Mouse (Mus musculus) stomach, embryonic 15.5 days (tissue): ENCODE data around the gene Abcb1b. TPM values are rescaled to one million over a fixed set of nuclear protein-coding genes. Genes with fewer than 3 reads are reported as not detected.
A peak's percentile ranks its signal among the peaks of the same experiment; 100 is the strongest.
"Not testable (repeated sequence)": the region's sequence is repeated elsewhere in the genome, so short reads cannot be mapped to it uniquely, and the experiment has no call there.

Experiments used
- ATAC-seq: fragments of 200-750 bp; cut with Nextera tagmentation; 2 replicates; pipeline ENCODE4 v1.8.0; 2017; ENCODE audit warnings: low read depth, moderate number of reproducible peaks, moderate TSS enrichment; ENCODE audit not compliant: insufficient read depth, low FRiP score
- H3K27ac ChIP-seq: fragments of 300-500 bp; sonication (generic); 2 replicates; pipeline ENCODE4 v1.5.1; 2015; ENCODE audit warnings: mild to moderate bottlenecking, inconsistent platforms
- H3K27me3 ChIP-seq: fragments of 300-500 bp; sonication (generic); replicated peaks from 2 replicates; pipeline ENCODE4 v1.6.1; 2015; ENCODE audit warnings: inconsistent platforms
- H3K36me3 ChIP-seq: fragments of 300-500 bp; sonication (generic); 2 replicates; pipeline ENCODE4 v1.6.1; 2015; ENCODE audit warnings: inconsistent platforms
- H3K4me1 ChIP-seq: fragments of 300-500 bp; sonication (generic); 2 replicates; pipeline ENCODE4 v1.6.1; 2015; ENCODE audit warnings: inconsistent platforms
- H3K4me2 ChIP-seq: fragments of 300-500 bp; sonication (generic); 2 replicates; pipeline ENCODE4 v1.6.1; 2015; ENCODE audit warnings: mild to moderate bottlenecking, inconsistent platforms
- H3K4me3 ChIP-seq: fragments of 300-500 bp; sonication (generic); replicated peaks from 2 replicates; pipeline ENCODE4 v1.5.1; 2015; ENCODE audit warnings: inconsistent platforms
- H3K9ac ChIP-seq: fragments of 300-500 bp; sonication (generic); 2 replicates; pipeline ENCODE4 v1.6.1; 2015; ENCODE audit warnings: inconsistent platforms
- H3K9me3 ChIP-seq: fragments of 300-500 bp; sonication (generic); 2 replicates; pipeline ENCODE4 v1.6.1; 2016; ENCODE audit warnings: inconsistent platforms
- WGBS: fragments of 180-500 bp; shearing (Covaris S2); methylation state at CpG from one replicate; pipeline ENCODE4 v1.1.7; 2015; 5-methylcytosine and 5-hydroxymethylcytosine counted together
- polyA plus RNA-seq: library from polyadenylated mRNA; unstranded; fragments of >200 nt; fragmentation: Nextera tagmentation; extraction: Ambion mirVana; gene quantifications from 2 replicates; pipeline ENCODE4 v1.2.1, GENCODE M21; 2015

Gene Abcb1b
- 2.5 and 2.9 TPM in 2 replicates for polyA plus RNA-seq

DNA sequence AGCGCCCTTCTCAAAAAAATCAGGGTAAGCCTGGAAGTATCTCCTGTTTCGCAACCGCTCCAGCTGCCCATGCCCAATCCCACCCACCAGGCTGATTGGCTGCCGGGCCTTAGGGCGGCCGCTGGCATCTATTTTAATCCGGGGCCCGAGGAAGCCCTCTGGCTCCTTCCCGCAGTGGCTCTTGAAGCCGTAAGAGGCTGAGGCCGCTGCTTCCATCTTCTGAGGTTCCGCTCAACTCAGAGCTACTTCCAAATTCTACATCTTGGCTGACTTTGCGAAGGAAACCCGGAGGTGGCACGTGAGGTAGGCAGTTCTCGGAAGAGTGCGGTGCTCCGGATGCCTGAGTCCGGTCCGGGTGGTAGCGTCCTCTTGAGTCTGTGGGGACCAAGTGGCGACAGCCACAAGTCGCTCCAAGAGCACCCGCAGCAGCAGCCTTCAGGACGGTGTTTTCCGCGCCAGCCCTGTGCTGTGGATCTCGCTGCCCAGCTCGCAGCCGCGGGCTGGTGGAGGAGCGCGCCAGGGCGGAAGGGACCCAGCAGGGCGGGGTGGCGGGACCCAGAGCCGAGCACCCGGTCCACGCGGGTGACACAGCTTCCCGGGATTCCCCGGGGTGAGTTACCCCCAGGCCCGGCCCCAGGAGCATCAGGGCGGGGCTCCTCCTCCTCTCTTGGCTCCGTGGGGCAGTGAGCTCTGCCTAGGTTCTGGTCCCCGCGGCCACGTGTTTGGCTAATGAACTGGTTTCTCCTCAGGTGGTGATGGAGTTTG lies at the start of gene Abcb1b:
Abcb1b (plus strand) TSS at position 161 of the 765 bp plus-strand sequence.
- no peaks in the 10 kb centered on the region for H3K9me3 ChIP-seq
- no peak within 1 kb of the TSS for H3K9ac ChIP-seq
- H3K4me3 ChIP-seq: peak within 1 kb of the TSS; percentile 55
- H3K4me2 ChIP-seq: peak within 1 kb of the TSS; percentile 99
- peak; percentile 80 for ATAC-seq
- H3K27ac ChIP-seq: no peak within 1 kb of the TSS
- no peaks in the 10 kb centered on the region for H3K27me3 ChIP-seq
- H3K4me1 ChIP-seq: 0 out of 2 replicates have a peak, but pooled peaks cover 3% of the 10 kb centered on the region
- WGBS: under 1% methylated on average over 43 of the region's 48 CpGs
- no peaks in the 10 kb centered on the region for H3K36me3 ChIP-seq

DNA sequence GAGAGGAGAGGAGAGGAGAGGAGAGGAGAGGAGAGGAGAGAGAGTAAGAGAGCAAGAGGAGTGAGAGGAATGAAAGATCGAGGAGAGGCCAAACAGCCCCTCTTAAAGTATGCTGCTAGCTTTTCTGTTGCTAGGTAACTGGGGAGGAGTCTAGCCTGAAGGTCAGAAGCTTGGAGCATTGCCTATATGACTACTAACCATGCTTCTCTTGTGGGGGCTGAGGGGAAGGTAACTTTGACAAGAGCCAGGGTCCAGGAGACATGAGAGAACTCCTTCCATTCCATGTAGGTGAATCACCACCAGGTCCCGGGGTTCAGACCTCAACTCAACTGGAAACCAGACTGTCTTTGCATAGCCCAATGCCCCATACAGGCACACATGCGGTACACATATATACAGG lies 25.1 kb upstream of the Abcb1b start:
- no peaks in the 10 kb centered on the region for H3K27me3 ChIP-seq
- WGBS: 62% methylated on average over 3 of the region's 3 CpGs
- no peak overlapping the region for H3K4me3 ChIP-seq
- no peaks in the 10 kb centered on the region for H3K9me3 ChIP-seq
- no peaks in the 10 kb centered on the region for H3K4me1 ChIP-seq
- no peak overlapping the region for H3K27ac ChIP-seq
- H3K9ac ChIP-seq: no peak overlapping the region
- H3K4me2 ChIP-seq: no peak overlapping the region
- no peaks in the 10 kb centered on the region for H3K36me3 ChIP-seq
- no peak for ATAC-seq

DNA sequence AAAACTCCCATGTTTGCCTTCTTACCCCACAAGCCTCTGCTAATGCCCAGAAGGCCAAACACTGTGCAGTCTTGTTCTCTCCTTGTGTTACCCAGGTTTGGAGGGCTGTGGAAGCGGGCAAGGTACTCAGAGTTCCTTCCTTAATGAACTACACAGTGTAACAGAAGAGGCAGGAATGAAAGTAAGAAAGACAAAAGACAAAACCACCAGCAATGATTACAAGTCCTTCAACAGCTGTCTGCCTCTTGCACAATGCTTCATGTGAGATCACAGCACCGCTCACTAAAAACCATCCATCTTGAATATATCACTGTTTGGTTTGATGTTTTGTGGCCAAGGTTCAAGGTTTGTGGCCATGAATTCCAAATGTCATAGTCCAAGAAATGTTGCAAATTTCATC lies 19.6 kb upstream of the Abcb1b start:
- no peak overlapping the region for H3K4me3 ChIP-seq
- no peak overlapping the region for H3K27ac ChIP-seq
- WGBS: 81% methylated on average over 2 of the region's 2 CpGs
- ATAC-seq: no peak
- H3K36me3 ChIP-seq: no peaks in the 10 kb centered on the region
- H3K9ac ChIP-seq: no peak overlapping the region
- H3K9me3 ChIP-seq: no peaks in the 10 kb centered on the region
- no peak overlapping the region for H3K4me2 ChIP-seq
- no peaks in the 10 kb centered on the region for H3K4me1 ChIP-seq
- H3K27me3 ChIP-seq: no peaks in the 10 kb centered on the region

GRCm38 (mm10) chr5:8778751-8779150 lies 19.2 kb upstream of the Abcb1b start:
- 82% methylated on average over 2 of the region's 2 CpGs for WGBS
- no peak overlapping the region for H3K4me3 ChIP-seq
- H3K27ac ChIP-seq: no peak overlapping the region
- H3K36me3 ChIP-seq: no peaks in the 10 kb centered on the region
- H3K4me1 ChIP-seq: no peaks in the 10 kb centered on the region
- H3K9me3 ChIP-seq: no peaks in the 10 kb centered on the region
- ATAC-seq: no peak
- no peak overlapping the region for H3K4me2 ChIP-seq
- no peak overlapping the region for H3K9ac ChIP-seq
- H3K27me3 ChIP-seq: no peaks in the 10 kb centered on the region

- no peak for ATAC-seq
- no peaks in the 10 kb centered on the region for H3K36me3 ChIP-seq
- no peak overlapping the region for H3K27ac ChIP-seq
- 46% methylated on average over 4 of the region's 4 CpGs for WGBS
- H3K27me3 ChIP-seq: no peaks in the 10 kb centered on the region
- H3K4me1 ChIP-seq: no peaks in the 10 kb centered on the region
- H3K9ac ChIP-seq: no peak overlapping the region
- H3K4me3 ChIP-seq: no peak overlapping the region
- H3K4me2 ChIP-seq: no peak overlapping the region
- no peaks in the 10 kb centered on the region for H3K9me3 ChIP-seq
Measured at GRCm38 (mm10) chr5:8792281-8792680, 5.7 kb upstream of the Abcb1b start.

DNA sequence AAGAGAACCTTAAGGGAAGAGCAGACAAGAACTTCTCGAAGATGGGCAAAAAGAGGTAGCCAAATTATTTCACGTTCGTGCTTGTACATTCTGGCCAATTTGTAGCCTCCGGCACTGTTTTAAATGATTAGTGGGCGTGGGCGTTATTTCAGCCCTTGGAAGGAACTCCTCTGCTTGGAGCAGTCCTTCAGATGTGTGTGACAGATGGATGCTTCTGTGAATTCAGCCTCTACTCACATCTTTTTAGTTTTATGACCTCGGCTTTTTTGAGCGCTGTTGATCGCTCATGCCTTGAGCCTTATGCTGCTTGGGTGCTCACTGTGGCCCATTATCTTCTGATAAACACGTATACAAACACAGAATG lies 787 bp downstream of the Abcb1b start:
- 0 out of 2 replicates have a peak, but pooled peaks cover 3% of the 10 kb centered on the region for H3K4me1 ChIP-seq
- 24% methylated on average over 10 of the region's 10 CpGs for WGBS
- no peak for ATAC-seq
- H3K4me2 ChIP-seq: peak overlapping the region; percentile 99
- H3K36me3 ChIP-seq: no peaks in the 10 kb centered on the region
- H3K27ac ChIP-seq: no peak overlapping the region
- no peaks in the 10 kb centered on the region for H3K27me3 ChIP-seq
- peak overlapping the region; percentile 55 for H3K4me3 ChIP-seq
- H3K9me3 ChIP-seq: no peaks in the 10 kb centered on the region
- no peak overlapping the region for H3K9ac ChIP-seq

DNA sequence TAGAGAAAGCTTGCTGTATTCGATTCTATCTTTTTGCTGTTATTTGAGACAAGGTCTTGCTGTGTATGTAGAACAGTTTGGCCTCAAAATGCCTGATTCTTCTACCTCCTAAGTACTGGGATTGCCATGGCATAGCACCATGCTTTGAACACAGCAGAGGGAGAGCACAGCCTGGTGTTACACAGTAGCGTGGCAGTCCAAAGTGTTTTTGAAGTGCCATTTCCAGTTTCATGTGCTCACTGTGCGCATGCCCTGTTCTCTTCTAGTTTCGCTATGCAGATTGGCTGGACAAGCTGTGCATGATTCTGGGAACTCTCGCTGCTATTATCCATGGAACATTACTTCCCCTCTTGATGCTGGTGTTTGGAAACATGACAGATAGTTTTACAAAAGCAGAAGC lies 7.8 kb downstream of the Abcb1b start:
- no peak overlapping the region for H3K27ac ChIP-seq
- no peaks in the 10 kb centered on the region for H3K36me3 ChIP-seq
- no peaks in the 10 kb centered on the region for H3K9me3 ChIP-seq
- WGBS: 83% methylated on average over 5 of the region's 5 CpGs
- no peak overlapping the region for H3K4me3 ChIP-seq
- no peak for ATAC-seq
- no peak overlapping the region for H3K4me2 ChIP-seq
- H3K4me1 ChIP-seq: no peaks in the 10 kb centered on the region
- H3K27me3 ChIP-seq: no peaks in the 10 kb centered on the region
- H3K9ac ChIP-seq: no peak overlapping the region

DNA sequence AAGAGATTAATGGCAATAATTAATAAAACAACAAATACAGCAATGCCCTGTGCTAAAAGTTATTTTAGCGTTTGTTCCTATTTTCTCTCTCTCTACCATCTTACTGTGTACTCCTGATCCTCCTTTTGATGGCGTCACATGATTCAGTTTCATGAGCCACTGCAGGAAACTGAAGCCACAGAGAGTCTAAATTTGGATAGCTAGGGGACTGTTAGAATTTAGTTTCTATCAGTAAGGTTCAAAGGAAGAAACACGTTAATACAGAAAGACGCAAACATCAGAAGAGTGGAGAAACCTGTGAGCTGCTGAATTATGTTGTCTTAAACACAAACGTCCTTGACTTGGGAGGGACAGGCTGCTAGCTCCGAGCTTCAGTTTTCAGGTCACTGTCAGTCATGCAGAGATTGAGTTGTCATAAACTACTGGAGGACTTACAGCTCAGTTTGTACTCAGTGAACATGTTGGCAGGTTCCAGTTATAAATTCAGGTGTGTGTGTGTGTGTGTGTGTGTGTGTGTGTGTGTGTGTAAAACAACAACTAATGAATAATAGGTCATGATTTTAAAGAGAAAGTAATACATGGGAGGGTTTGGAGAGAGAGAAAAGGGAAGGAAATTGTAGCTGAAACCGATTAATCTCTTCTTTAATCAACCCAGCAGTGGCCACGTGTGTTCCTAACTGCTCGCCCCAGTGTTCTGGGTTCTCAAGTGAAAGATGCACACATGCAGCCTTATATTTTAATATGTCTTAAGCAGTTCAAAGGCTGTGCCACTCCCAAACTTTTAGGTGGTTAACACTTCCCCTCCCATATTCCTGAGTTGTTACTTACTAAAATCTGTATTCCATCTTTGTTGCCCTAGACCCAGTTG lies 9.4 kb downstream of the Abcb1b start:
- no peak for ATAC-seq
- Histone ChIP-seq H3K27me3 (no peaks in the 10 kb centered on the region), H3K4me3 (no peak overlapping the region), H3K36me3 (no peaks in the 10 kb centered on the region), H3K27ac (no peak overlapping the region), H3K9ac (no peak overlapping the region), H3K9me3 (no peaks in the 10 kb centered on the region), H3K4me2 (no peak overlapping the region), H3K4me1 (no peaks in the 10 kb centered on the region)
- 75% methylated on average over 9 of the region's 9 CpGs for WGBS

DNA sequence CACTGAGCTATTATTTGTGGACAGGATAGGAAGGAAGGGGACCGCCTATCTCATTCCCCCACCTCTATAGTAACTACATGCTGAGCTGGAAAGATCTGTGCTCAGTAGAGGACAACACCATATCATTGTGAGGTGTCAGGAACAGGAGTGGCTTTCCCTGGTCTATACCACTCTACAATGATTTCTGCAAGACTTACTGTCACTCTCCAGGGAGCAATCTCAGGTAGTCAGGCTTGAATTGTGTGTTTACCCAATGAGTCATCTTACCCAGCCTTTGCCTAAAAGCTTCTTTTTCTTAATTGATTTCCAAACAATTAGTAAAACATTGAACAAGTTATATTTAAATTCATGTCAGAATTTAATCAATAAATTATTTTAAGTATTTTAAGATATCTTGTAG lies 15.9 kb downstream of the Abcb1b start:
- Histone ChIP-seq H3K27me3 (no peaks in the 10 kb centered on the region), H3K4me2 (no peak overlapping the region), H3K27ac (no peak overlapping the region), H3K9ac (no peak overlapping the region), H3K4me3 (no peak overlapping the region), H3K4me1 (no peaks in the 10 kb centered on the region), H3K36me3 (no peaks in the 10 kb centered on the region), H3K9me3 (no peaks in the 10 kb centered on the region)
- ATAC-seq: no peak
- WGBS: 85% methylated on average over 1 of the region's 1 CpGs

DNA sequence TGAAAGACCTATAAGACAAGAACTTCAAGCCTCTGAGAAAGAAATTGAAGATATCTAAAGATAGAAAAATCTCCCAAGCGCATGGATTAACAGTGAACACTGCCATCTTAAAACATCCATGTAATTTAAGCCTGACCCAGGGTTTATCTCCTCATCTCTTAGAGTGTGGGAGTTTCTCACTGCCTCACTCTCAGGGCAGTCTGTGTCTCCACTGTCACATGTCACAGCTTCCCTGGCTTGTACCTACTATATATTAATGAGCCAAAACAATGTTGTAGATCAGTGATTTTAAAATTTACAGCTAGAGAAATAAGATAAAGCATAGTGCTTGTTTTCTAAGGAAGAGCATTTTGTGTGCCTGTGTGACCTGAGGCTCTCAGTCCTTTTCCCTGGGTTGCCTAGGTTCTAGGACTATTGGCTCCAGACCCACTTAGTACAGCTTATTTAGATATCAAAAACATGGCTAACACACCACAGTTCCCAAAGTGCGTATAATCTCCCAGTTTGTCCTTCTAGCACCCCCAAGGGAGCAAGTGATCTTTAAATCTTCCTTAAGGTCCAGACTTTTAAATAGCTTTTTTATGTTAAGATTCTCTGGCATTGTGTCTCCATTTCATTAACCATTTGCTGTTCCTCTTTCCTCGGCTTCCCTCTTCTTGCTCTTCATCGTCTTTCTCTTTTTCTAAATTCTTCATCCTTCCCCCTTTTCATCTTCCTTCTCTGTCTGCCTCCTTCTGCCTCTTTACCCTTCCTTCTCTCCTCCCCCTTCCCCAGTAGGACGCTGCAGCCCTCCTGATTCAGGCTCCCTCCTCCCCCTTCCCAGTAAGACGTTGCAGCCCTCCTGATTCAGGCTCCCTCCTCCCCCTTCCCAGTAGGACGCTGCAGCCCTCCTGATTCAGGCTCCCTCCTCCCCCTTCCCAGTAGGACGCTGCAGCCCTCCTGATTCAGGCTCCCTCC lies 22.0 kb downstream of the Abcb1b start:
- no peaks in the 10 kb centered on the region for H3K9me3 ChIP-seq
- no peaks in the 10 kb centered on the region for H3K36me3 ChIP-seq
- H3K27ac ChIP-seq: no peak overlapping the region
- no peaks in the 10 kb centered on the region for H3K27me3 ChIP-seq
- peak overlapping the region; percentile 20; the same call in 1 of the 2 replicates for H3K4me3 ChIP-seq
- 13% methylated on average over 8 of the region's 8 CpGs for WGBS
- H3K9ac ChIP-seq: no peak overlapping the region
- no peak for ATAC-seq
- H3K4me2 ChIP-seq: peak overlapping the region; percentile 49
- H3K4me1 ChIP-seq: no peaks in the 10 kb centered on the region

- H3K4me2 ChIP-seq: peak overlapping the region; percentile 49; the same call in 1 of the 2 replicates
- ATAC-seq, H3K4me3 ChIP-seq: not testable (repeated sequence)
Measured at GRCm38 (mm10) chr5:8820592-8821104, 22.7 kb downstream of the Abcb1b start.

More at GRCm38 (mm10) chr5:8820592-8821104, 22.7 kb downstream of the Abcb1b start:
- not testable (repeated sequence) for H3K27ac ChIP-seq, H3K4me1 ChIP-seq, H3K27me3 ChIP-seq, H3K9ac ChIP-seq, H3K36me3 ChIP-seq, H3K9me3 ChIP-seq
- WGBS: 3% methylated on average over 4 of the region's 6 CpGs
